Mouse (Mus musculus) spleen, adult 12 weeks (tissue): ENCODE measurements around the gene Dlg2.

Source experiments
- DNase-seq: peaks from one replicate; pipeline ENCODE4 v3.0.0; 2022; ENCODE audit warnings: low spot score

Dlg2 gene

GRCm38 (mm10) chr7:90476313-90477245, at the start of gene Dlg2:
Gene Dlg2 (plus strand): TSS chr7:90476672.
- no peak for DNase-seq

GRCm38 (mm10) chr7:90427006-90427405, 49.5 kb upstream of the Dlg2 start:
- DNase-seq, result no peak

GRCm38 (mm10) chr7:90432221-90432620, 44.3 kb upstream of the Dlg2 start:
- no peak for DNase-seq

DNA sequence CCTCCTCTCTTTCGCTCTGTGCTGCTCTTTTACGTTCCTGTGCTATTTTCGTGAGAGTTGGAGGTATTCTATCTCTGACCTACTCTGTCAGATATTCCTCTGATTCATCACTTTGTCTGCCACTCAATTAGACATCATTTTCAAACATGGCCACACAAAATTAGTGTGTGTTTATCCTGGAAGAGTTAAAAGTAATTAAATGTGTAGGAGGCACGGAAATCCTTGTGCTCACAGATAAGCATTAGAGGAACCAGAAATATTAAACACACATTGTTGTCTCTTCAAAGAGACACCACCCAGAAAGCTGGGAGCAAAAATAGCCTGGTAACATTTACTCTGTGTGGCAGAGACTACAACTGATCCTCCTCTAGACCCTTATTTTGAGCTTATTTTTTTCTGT, 36.4 kb upstream of the Dlg2 start:
- no peak for DNase-seq

GRCm38 (mm10) chr7:90442070-90442469, 34.4 kb upstream of the Dlg2 start:
- no peak for DNase-seq

GRCm38 (mm10) chr7:90442518-90443080, 33.9 kb upstream of the Dlg2 start, which contains the start of gene Crebzf:
Gene Crebzf (plus strand): TSS chr7:90442729.
- DNase-seq, result peak; percentile 91

DNA sequence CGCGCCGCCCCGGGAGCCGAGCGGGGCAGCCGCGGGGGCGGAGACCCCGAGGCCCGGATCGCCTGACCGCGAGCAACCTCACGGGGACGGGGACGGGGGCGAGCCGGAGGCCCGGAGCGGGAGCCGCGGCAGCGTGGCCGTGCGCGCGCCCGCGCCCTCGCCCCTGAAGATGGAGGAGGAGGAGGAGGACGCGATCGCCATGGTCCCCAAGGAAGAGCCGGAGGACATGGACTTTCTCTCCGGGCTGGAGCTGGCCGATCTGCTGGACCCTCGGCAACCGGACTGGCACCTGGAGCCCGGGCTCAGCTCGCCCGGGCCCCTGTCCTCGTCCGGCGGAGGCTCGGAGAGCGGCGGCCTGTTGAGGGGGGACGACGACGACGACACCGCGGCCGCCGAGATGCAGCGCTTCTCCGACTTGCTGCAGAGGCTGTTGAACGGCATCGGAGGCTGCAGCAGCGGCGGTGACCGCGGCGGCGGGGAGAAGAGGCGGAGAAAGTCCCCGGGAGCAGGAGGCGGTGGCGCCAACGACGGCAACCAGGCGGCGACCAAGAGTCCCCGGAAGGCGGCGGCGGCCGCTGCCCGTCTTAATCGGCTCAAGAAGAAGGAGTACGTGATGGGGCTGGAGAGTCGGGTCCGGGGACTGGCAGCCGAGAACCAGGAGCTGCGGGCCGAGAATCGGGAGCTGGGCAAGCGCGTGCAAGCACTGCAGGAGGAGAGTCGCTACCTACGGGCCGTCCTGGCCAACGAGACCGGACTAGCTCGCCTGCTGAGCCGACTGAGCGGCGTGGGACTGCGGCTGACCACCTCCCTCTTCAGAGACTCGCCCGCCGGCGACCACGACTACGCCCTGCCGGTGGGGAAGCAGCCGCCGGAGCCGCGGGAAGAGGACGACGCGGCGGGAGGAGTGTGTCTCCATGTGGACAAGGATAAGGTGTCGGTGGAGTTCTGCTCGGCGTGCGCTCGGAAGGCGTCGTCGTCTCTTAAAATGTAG, 33.1 kb upstream of the Dlg2 start:
- peak; percentile 69 for DNase-seq

DNA sequence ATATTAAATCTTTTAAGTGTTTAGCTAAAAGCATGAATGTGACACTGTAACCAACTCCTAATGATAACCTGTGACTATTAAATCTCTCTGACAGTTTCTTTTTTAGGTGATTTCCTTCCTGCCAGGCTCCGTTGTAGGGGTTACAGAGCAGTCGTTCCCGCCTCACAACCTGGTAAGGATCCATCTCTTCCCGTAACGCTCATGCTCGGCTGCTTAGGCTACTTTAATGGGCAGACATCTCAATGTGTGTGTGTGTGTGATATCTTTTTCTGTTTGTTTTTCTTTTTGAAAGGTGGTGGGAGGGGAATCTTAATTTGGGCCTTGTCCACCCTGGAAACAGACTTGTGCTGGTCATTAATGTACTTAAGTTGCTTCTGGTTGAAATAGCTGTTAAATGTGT, 32.3 kb upstream of the Dlg2 start:
- DNase-seq, result peak; percentile 7

- no peak for DNase-seq
Measured at GRCm38 (mm10) chr7:90456149-90456844, 20.2 kb upstream of the Dlg2 start.

GRCm38 (mm10) chr7:90456845-90457468, 19.5 kb upstream of the Dlg2 start, which contains the start of gene Tmem126a:
Gene Tmem126a (minus strand): TSS chr7:90457229.
- peak; percentile 54 for DNase-seq

DNA sequence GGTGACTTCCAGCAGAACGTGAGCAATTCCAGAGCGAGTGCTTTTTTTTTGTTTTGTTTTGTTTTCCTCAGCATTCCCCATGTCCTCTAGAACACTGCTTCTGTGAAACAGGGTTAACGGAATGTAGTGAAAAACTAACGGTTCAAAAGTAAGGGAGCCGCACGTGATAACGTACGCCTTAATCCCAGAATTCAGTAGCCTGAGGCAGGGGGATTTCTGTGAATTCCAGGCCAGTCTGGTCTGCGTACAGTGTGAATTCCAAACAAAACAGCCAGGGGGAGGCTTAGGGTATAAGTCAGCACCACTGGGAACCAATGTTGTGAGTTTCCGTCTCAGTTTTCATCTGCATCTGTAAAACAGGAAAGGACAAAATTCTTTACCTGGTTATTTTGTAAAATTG, 19.0 kb upstream of the Dlg2 start:
- no peak for DNase-seq

DNA sequence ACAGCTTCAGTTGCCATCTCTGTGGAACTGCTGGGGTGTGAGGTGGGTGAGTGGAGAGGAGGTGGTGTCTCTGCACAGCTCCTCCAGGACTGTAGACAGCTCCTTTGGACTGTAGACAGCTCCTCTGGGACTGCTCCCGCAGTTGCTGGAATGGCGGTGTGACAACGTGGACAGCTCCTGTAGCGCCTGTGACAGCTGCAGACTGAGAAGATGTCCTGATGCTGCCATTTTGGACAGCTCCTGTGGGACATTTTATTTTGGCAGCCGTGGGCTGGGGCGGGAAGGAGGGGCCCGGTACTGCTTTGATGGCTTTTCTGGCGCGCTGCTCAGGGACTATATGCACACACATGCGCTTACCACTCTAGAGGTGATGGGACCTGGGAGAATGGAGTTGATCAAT, 16.1 kb upstream of the Dlg2 start:
- no peak for DNase-seq

DNA sequence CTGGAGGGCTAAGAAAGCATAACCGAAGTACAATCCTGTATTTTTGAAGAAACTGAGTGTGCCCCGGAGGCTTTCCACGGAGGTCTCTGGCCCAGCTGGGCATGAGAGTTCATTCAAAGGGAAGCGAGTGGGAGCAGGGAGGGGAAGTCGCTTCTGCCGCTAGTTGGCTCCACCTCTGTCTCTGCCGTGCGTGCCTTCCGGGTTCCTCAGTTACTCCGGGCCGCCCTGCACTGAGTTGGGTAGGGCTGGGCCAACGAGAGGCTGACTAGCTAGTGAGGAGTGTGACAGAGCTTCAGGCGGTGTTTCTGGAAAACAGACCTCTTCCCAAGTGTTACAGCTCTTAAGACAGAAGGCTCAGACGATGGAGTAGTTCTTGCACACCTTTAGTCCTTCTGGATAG, 15.5 kb upstream of the Dlg2 start:
- DNase-seq, result peak; percentile 15

GRCm38 (mm10) chr7:90461441-90461840, 15.0 kb upstream of the Dlg2 start:
- DNase-seq, result no peak

DNA sequence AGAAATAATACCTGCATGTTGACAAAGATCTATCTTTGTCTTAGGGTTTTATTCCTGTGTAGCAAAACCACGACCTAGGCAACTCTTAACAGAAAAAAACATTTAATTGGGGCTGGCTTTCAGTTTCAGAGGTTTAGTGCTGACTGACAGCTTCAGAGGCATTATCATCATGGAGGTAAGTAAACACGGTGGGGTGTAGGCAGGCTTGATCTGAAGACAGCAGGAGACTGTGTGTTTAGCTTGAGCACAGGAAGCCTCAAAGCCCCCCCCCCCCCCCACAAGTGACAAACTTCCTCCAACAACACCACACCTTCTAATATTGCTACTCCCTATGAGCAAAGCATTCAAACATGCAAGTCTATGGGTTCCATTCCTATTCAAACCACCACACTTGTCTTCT, 3.0 kb upstream of the Dlg2 start:
- no peak for DNase-seq

GRCm38 (mm10) chr7:90475793-90476312, 619 bp upstream of the Dlg2 start, which contains the start of gene Tmem126b:
Gene Tmem126b (minus strand): TSS chr7:90476001.
- DNase-seq, result peak; percentile 99

GRCm38 (mm10) chr7:90482607-90483006, 6.1 kb downstream of the Dlg2 start:
- no peak for DNase-seq

DNA sequence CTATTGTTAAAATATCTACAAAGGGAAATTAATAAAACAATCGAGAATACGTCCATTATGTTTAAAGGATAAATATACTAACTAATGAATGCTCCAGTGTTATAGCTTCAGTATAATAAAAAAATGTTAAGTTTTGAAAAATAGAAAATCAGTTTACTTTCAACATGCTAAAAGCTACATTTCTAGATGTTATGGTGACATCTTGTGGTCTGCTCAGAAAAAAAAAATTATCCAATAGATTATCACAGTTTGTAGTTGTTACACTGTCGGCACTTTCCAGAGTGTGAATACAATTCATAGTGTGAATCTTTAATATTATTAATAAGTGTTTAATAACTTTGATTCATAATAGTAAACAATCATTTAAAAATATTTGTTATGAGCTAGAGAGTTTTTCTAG, 31.7 kb downstream of the Dlg2 start:
- no peak for DNase-seq

DNA sequence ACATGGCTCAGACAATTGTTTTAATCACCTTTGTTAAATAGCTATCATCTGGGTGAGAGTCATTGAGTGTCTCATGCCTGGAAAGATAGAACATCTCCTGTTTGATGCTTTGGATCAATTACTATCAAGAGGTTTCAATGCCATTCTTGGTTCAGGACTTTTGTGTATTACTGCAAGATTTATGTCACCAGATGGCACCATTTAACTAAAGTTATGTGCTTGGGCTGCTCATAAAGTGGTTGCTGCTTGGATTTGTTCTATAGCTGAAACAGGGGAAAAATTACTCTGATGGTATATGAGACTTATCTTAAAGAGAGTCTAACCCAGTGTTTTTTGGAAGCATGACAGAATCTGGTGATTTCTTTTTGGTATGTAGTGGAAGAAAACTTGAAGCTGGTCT, 35.8 kb downstream of the Dlg2 start:
- no peak for DNase-seq

GRCm38 (mm10) chr7:90539481-90540402, 63.3 kb downstream of the Dlg2 start:
- DNase-seq, result no peak
